Mouse (Mus musculus) liver, embryonic 14.5 days (tissue): ENCODE results near the gene Nup43.

Experiments used
- CTCF ChIP-seq: IDR thresholded peaks from 2 replicates; pipeline ENCODE4 v1.5.1; 2016; ENCODE audit warnings: antibody characterized with exemption, low read depth, control low read depth
- EP300 ChIP-seq: IDR thresholded peaks from 2 replicates; pipeline ENCODE4 v1.6.1; 2016; ENCODE audit warnings: antibody characterized with exemption, low read depth

- no peak for TF ChIP-seq EP300
- no peak for TF ChIP-seq CTCF
These were observed 19.6 kb downstream of the Nup43 start for GRCm38 (mm10) chr10:7686902-7687301.
